Mouse (Mus musculus) cerebellum, adult 9-11 months (tissue): ENCODE results near the gene Gm10295.

Experiments
- DNase-seq: peaks from one replicate; pipeline ENCODE4 v3.0.0; 2022

Gene Gm10295

GRCm38 (mm10) chr7:71348922-71349321 lies 2.4 kb downstream of the Gm10295 start:
- DNase-seq, result no peak

- DNase-seq, result no peak
Measured at GRCm38 (mm10) chr7:71324919-71325583, 26.2 kb downstream of the Gm10295 start.

- no peak for DNase-seq
Measured at GRCm38 (mm10) chr7:71313148-71313765, 38.0 kb downstream of the Gm10295 start.

GRCm38 (mm10) chr7:71312375-71312774 lies 38.9 kb downstream of the Gm10295 start:
- DNase-seq, result no peak

GRCm38 (mm10) chr7:71311411-71311810 lies 39.9 kb downstream of the Gm10295 start:
- no peak for DNase-seq

GRCm38 (mm10) chr7:71308051-71308450 lies 43.2 kb downstream of the Gm10295 start:
- no peak for DNase-seq

- DNase-seq, result no peak
Measured at GRCm38 (mm10) chr7:71302714-71303113, 48.6 kb downstream of the Gm10295 start.
